Mouse (Mus musculus) adrenal gland, postnatal 25 days (tissue): ENCODE measurements around the gene Emg1. TPM values are rescaled to one million over a fixed set of nuclear protein-coding genes. Genes with fewer than 3 reads are reported as not detected.

Experiments used
- DNase-seq: peaks from one replicate; pipeline ENCODE4 v3.0.0; 2021; ENCODE audit warnings: mixed read lengths
- total RNA-seq: library from RNA; stranded (reverse); gene quantifications from 2 replicates; pipeline ENCODE4 v1.2.3, GENCODE M21; 2021

The Emg1 gene
- total RNA-seq, 1 experiment from 2014 or later, result 82.8 TPM

- DNase-seq, result peak; percentile 79
Measured at GRCm38 (mm10) chr6:124740888-124741761, 29.1 kb upstream of the Emg1 start, which contains the start of gene Grcc10. Gene Grcc10 (minus strand): TSS chr6:124741374.

GRCm38 (mm10) chr6:124740211-124740887 lies 28.4 kb upstream of the Emg1 start:
- DNase-seq, result peak; percentile 56

- DNase-seq, result no peak
Measured at GRCm38 (mm10) chr6:124739231-124739796, 27.3 kb upstream of the Emg1 start.

DNA sequence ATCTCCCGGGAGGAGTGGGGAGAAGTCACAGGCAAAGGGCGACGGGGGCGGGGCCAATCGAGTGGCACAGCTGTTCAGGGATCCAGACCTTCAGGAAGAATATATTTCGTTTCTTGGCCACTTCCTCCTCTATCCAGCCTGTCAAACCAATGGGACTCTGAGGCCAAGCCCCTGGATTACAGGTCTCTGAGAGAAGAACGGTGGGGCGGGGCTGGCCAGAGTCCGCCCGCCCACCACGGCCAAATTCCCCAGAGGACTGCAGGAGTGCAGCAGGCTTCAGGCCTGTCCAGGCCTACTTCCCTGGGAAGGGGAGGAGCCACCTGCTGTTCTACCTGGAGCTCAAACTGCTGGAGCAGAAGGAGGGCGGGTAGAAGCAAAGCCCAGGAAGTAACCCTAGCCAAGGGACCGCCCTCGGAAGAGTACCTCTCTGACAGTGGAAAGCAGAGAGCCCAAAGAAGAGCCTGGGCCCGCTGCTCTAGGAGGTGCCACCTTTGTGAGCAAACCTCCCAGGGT lies 26.6 kb upstream of the Emg1 start, which contains the start of gene Ptpn6:
Ptpn6 (minus strand) TSS at position 204 of the 513 bp plus-strand sequence.
- no peak for DNase-seq

GRCm38 (mm10) chr6:124737040-124737439 lies 25.1 kb upstream of the Emg1 start:
- DNase-seq, result no peak

- no peak for DNase-seq
Measured at GRCm38 (mm10) chr6:124734417-124734816, 22.4 kb upstream of the Emg1 start.

DNA sequence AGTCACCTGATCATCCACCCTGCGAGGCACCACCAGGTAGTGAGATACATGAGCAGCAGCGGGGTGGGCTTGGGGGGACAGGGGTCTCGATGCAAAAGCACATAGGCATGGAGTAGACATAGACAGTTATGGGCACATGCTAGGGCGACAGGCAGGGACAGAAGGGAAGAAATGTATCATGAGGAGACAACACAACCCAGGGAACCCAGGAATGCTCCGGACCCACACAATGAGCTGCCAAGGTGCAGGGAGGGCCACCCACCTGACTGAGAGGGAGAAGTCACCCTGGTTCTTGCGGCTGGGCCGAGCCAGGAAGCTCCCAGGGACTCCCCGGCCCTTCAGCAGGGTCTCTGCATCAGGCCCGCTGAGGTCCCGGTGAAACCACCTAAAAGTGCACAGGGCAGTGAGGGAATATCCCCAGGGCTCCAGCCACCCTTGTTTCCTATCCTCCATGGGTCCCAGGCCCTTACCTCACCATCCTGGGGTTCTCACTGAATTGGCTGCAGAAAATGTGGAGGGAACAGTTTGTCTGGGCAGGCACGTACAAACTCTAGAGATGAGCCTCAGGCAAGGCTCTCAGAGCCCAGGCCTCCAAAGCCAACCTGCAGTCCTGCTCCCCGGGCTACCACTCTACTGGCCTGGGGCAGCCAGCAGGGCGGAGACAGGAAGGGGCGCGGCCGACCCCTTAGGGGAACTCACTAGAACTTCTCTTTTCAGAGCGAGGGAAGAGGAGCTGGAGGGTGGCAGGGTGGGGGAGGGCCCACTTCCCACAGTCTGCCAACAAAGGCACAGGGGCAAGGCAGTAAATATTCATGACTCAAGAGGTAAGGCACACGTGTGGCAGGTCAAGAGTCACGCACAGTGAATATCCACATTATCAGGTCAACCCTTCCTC lies 20.7 kb upstream of the Emg1 start:
- no peak for DNase-seq

DNA sequence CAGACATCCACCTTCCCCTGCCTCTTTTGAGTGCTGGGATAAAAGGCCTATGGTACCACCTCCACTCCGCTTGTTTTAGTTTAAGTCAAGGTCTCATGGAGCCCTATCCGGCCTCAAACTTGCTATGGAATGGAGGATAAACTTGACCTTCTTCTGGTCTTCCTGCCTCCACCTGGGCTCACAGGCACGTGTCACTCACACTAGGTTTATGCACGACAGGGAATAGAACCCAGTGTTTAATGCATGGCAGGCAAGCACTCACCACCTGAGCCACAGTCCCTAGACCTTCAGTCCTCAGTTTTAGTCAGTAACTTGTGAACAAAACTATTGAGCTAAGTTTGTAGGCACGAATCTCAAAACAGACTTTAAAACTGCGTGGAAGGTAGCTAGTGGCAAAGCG lies 19.1 kb upstream of the Emg1 start:
- DNase-seq, result no peak

DNA sequence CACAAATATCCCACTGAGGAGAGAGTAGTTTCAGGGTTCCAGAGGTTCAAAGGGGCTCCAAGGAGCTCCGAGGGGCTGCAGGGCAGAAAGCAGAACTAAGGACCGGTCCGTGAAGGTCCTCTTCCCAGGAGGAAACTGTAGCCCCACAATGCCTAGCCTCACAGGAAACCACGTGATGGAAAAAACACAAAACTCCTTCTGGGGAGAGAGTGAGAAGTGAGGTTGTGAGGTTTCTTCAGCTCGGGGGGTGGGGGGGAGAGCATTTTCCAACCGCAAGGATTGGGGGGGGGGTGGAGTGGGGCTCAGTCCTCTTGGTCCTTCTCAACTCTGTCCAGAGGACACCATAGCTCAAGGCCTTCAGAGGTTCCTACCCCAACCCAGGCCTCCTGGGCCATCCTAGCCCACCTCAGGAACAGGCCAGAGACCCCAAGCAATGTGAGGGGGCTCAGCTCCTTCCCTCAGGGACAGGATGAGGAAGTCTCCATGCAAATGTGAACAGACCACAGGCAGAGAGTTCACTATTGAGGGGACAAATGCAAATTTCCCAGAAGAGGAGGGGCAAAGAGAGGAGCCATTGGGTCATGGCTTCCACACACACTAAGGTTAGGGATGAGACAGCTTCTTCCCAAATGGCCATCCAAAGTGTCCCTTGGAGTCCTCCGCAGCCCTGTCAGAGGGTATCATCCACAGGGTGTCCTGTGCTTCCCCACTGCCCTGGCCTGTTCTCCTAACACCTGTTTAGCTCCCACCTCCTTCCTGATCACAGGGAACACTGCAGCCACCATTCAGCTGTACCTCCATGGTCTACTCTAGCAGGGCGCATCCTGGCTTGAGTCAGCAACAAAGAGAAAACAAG lies 18.1 kb upstream of the Emg1 start:
- DNase-seq, result no peak

GRCm38 (mm10) chr6:124728621-124729020 lies 16.6 kb upstream of the Emg1 start:
- peak; percentile 48 for DNase-seq

- no peak for DNase-seq
Measured at GRCm38 (mm10) chr6:124724472-124724871, 12.5 kb upstream of the Emg1 start.

DNA sequence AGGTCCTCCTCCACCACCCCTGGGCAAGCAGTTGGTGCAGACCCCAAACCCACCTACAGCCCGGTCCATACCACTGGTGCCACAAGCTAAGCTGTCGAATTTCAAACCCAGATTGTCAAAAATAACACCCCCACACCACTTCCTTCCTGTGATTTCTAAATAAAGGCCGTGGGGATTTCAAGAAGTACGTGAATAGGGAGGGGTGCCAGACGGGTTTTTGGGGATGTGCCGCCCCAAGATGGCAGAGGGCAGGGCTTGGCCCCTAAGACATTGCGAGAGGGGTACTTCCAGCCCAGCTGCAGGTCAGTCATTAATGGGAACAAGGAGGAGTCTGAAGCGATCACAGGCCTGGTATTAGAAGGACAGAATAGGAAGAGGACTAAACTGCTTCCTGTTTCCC lies 11.6 kb upstream of the Emg1 start:
- DNase-seq, result no peak

- DNase-seq, result no peak
Measured at GRCm38 (mm10) chr6:124722876-124723473, 11.0 kb upstream of the Emg1 start.

DNA sequence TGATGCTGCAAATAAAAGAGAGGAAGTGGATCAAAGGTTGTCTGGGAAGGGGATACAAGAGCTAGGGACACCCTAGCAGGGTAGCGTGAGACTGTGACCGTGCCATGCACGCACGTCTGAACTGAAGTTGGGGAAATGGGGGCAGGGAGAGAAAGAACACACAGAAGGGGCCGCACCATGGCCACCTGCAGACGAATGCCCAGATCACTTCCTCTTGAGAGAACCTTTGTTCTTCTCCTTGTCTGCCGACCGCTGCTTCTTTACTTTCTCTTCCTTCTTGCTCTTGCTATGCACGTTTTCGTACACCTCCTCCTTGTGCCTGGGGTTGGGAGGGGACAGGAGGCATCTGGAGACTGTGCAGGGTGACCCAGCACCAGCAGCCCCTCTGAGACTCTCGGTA lies 8.9 kb upstream of the Emg1 start:
- no peak for DNase-seq

DNA sequence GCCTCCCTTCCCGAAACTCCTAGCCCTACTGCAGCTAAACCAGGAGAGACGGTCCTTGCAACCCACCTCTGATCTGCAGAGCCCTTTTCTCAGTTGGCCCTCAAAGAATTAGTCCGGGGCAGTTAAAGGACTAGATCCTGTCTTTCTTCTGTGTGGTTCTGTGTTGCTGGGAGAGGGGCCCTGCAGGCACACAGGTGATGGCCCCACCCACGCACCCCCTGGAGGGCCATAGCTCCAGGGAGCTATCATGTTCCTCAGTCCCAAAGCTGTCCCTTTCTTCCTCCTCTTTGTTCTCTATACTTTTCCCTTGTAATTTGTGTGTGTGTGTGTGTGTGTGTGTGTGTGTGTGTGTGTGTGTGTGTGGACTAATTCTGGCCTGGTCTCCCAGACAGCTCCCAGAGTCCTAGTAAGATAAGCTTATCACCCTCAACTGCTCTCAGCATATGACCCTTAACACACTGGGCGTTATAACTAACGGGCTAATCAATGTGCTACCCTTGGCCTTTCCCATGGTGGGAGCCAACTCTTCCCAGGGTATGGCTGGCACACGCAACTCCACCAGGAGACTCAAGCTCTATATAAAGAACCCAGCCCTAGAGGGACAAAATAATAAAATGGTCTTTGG lies 7.5 kb upstream of the Emg1 start:
- no peak for DNase-seq

DNA sequence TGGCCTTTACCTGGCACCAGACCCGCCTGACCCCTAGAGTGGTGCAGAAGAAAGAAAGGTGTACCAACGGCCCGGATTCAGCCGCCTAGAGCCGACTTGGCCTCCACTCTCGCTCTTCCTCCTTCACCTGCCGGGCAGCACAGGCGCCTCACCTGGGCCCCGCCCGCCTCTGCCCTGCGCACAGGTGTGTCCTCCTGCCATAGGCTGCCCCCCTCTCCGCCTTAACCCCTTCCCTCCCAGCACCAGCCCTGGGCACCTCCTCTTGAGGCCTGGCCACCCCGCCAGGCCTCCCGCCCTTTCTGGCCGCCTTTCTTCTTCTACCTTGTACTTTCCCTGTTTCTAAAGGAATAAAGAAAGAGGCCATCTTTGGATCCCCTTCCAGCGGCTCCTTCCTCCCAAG lies 6.7 kb upstream of the Emg1 start:
- DNase-seq, result no peak

DNA sequence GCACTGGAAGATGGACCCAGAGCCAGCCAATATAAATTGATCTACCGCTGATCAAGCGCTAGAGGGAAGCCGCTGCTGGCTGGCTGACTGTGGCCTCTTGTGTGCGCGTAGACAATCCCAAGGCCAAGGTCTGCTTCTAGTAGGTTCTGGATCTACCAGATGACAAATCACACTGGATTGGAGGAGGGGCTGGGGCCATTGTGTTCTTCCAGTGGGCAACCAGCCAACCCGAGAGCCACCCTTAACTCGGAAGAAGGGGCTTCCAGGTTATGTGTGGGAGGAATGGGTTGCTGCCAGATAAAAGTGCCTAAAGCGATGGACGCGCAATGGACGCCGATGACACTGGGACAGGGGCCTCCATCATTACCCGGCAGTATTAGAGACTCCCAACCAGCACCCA lies 6.0 kb upstream of the Emg1 start:
- no peak for DNase-seq

DNA sequence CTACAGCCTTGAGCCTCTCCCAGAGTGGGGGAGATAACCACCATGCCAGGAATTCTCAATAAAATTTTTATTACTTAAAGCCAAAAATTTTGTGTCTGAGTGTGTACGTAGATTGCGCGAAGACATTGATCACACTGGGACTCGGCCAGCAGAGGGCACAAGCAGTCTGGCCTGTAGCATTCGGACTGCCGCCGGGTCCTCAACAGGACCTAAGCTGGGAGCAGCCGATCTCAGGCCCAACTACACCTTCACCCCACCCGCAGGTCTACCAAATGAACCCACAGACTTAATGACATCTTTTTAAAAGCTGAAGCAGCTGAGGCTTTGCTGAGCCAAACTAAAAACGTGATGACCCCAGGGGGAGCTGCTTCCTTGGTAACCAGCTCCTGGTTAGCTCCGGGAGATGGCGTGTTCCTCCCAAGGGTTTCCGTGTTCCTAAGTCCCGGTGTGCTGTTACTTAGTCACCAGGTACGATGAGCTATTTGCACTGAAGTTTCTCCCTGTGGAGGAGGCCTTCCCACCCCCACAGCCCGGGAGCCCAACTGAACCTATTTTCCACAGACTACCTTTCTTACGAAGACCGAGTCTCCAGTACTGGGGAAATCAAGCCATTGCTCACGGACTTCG lies 5.0 kb upstream of the Emg1 start:
- DNase-seq, result peak; percentile 52

- no peak for DNase-seq
Measured at GRCm38 (mm10) chr6:124712918-124713317, 940 bp upstream of the Emg1 start.
